8 mouse cellular contexts compared by ENCODE assay signal in the genomic region with DNA sequence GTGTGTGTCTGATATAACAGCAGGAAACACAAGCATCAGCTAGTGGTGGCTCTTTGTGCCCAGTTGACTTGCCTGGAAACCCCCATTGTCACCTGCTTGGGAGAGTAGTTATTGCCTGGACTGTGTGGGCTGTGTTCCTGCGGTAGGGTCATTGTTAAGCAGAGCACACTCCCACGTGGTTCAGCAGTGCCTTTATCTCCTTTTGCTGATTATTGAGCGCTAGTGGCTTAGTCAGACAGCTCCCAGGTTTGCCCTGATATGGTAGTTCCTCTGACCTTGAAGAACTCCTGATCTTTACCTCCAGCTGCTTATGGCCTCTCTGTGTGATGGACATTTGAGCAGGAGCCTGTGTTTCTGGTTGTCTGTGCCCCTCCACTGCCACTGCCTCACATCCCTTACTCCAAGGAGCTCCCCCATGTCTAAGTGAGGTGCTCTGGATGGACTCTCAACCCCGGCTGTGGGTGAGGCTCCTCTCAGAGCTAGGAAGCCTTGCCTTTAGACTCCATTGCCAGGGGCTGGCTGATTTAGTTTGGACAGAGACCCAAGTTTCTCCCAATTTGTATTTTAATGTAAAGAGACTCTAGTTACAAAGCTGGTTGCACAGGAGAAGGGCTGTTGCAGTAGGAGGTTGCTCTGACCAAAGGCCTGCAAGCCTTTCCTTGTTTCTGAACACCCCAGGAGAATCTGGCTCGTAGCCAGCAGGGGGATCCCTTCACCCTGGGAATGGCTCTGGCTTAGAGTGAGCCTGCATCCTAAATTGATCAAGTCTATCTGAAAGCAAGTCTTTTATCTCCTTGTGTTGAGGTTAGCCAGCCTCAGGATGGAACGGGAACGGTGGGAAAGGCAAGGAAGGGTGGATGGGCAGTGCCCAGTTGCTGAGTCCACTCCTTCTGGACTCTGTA. TPM values are rescaled to one million over a fixed set of nuclear protein-coding genes. Genes with fewer than 3 reads are reported as not detected.
DNase-seq lines count a peak whose midpoint lies in the region; ATAC-seq lines count a peak whose summit lies in the region.

No protein-coding gene starts in this region.

- no peaks in the 10 kb centered on the region for H3K4me1 ChIP-seq in forebrain, embryonic 14.5 days (ENCODE audit: control insufficient read depth, insufficient read depth, low read length)
- H3K4me1 ChIP-seq in forebrain, embryonic 10.5 days: peaks cover 5% of the 10 kb centered on the region
- H3K4me1 ChIP-seq in liver, embryonic 12.5 days: peaks cover 19% of the 10 kb centered on the region
- H3K4me1 ChIP-seq in stomach, embryonic 15.5 days: no peaks in the 10 kb centered on the region

- DNase-seq in forebrain, embryonic 14.5 days (ENCODE audit: low spot score): peak; percentile 44
- no peak for DNase-seq in forebrain, embryonic 10.5 days (ENCODE audit: extremely low spot score, low spot score)
- peak; percentile 22 for DNase-seq in ovary, adult 18-20 months (ENCODE audit: low spot score)
- no peak for DNase-seq in ovary, postnatal 36 days (ENCODE audit: low spot score)
- DNase-seq in spleen, postnatal 10 days (ENCODE audit: low spot score in 2 of 2): no peak
- no peak for DNase-seq in frontal cortex, postnatal 36 days (ENCODE audit: low spot score in 2 of 2)

- H3K4me2 ChIP-seq in forebrain, embryonic 14.5 days (ENCODE audit: low read length): no peak overlapping the region
- no peak overlapping the region for H3K4me2 ChIP-seq in liver, embryonic 12.5 days
- no peak overlapping the region for H3K4me2 ChIP-seq in stomach, embryonic 15.5 days

- H3K9me3 ChIP-seq in forebrain, embryonic 14.5 days (replicated peaks; ENCODE audit: control insufficient read depth, low read length): no peaks in the 10 kb centered on the region
- no peaks in the 10 kb centered on the region for H3K9me3 ChIP-seq in forebrain, embryonic 10.5 days
- no peaks in the 10 kb centered on the region for H3K9me3 ChIP-seq in liver, embryonic 12.5 days (replicated peaks)
- H3K9me3 ChIP-seq in stomach, embryonic 15.5 days: no peaks in the 10 kb centered on the region

- no peak overlapping the region for H3K9ac ChIP-seq in forebrain, embryonic 14.5 days (ENCODE audit: low read length)
- no peak overlapping the region for H3K9ac ChIP-seq in liver, embryonic 12.5 days
- no peak overlapping the region for H3K9ac ChIP-seq in stomach, embryonic 15.5 days

- H3K36me3 ChIP-seq in forebrain, embryonic 14.5 days (ENCODE audit: control insufficient read depth, insufficient read depth, low read length): peaks cover 15% of the 10 kb centered on the region
- H3K36me3 ChIP-seq in forebrain, embryonic 10.5 days (replicated peaks): peaks cover 59% of the 10 kb centered on the region
- peaks cover 38% of the 10 kb centered on the region for H3K36me3 ChIP-seq in liver, embryonic 12.5 days
- H3K36me3 ChIP-seq in stomach, embryonic 15.5 days: no peaks in the 10 kb centered on the region

- ATAC-seq in forebrain, embryonic 14.5 days: no peak
- ATAC-seq in liver, embryonic 12.5 days: peak; percentile 65; the same call in 1 of the 2 replicates
- ATAC-seq in stomach, embryonic 15.5 days (ENCODE audit: insufficient read depth, low FRiP score, low read depth): peak; percentile 87

- H3K27ac ChIP-seq in forebrain, embryonic 14.5 days (ENCODE audit: low read depth, low read length): no peak overlapping the region
- H3K27ac ChIP-seq in forebrain, embryonic 10.5 days: no peak overlapping the region
- H3K27ac ChIP-seq in liver, embryonic 12.5 days: 0 out of 2 replicates have a peak overlapping the region, but pooled peaks have one; percentile 23
- H3K27ac ChIP-seq in stomach, embryonic 15.5 days: no peak overlapping the region; the same call in 1 of the 2 replicates

- 49% methylated on average over 7 of the region's 7 CpGs for WGBS in forebrain, embryonic 14.5 days
- 59% methylated on average over 7 of the region's 7 CpGs for WGBS in forebrain, embryonic 10.5 days
- 38% methylated on average over 7 of the region's 7 CpGs for WGBS in liver, embryonic 12.5 days (ENCODE audit: insufficient replicate concordance)
- 41% methylated on average over 7 of the region's 7 CpGs for WGBS in stomach, embryonic 15.5 days

- H3K4me3 ChIP-seq in forebrain, embryonic 14.5 days (ENCODE audit: low read depth, low read length): no peak overlapping the region
- no peak overlapping the region for H3K4me3 ChIP-seq in forebrain, embryonic 10.5 days
- H3K4me3 ChIP-seq in liver, embryonic 12.5 days: no peak overlapping the region
- H3K4me3 ChIP-seq in stomach, embryonic 15.5 days (replicated peaks): no peak overlapping the region

- H3K27me3 ChIP-seq in forebrain, embryonic 14.5 days (replicated peaks; ENCODE audit: control insufficient read depth, insufficient read depth, low read length): no peaks in the 10 kb centered on the region
- no peaks in the 10 kb centered on the region for H3K27me3 ChIP-seq in forebrain, embryonic 10.5 days (ENCODE audit: poor library complexity, severe bottlenecking)
- no peaks in the 10 kb centered on the region for H3K27me3 ChIP-seq in liver, embryonic 12.5 days (replicated peaks)
- no peaks in the 10 kb centered on the region for H3K27me3 ChIP-seq in stomach, embryonic 15.5 days (replicated peaks)

RNA-seq across cellular contexts. Expression of gene Abl1, which starts 12.6 kb away (rescaled TPM):
- 19.6 and 22.9 TPM in 2 replicates for polyA plus RNA-seq in forebrain, embryonic 14.5 days (2014; fragmentation: Nextera tagmentation; extraction: Ambion mirVana)
- polyA plus RNA-seq in forebrain, embryonic 10.5 days (2016; fragmentation: Nextera tagmentation; extraction: Ambion mirVana): 51.0 and 51.9 TPM in 2 replicates
- 12.9 and 13.4 TPM in 2 replicates for polyA plus RNA-seq in liver, embryonic 12.5 days (2016; fragmentation: Nextera tagmentation; extraction: Ambion mirVana)
- polyA plus RNA-seq in stomach, embryonic 15.5 days (2015; fragmentation: Nextera tagmentation; extraction: Ambion mirVana): 30.2 and 34.5 TPM in 2 replicates

RNA-seq across cellular contexts. Expression of gene Exosc2, which starts 30.3 kb away (rescaled TPM):
- 32.0 and 33.4 TPM in 2 replicates for polyA plus RNA-seq in forebrain, embryonic 14.5 days (2014; fragmentation: Nextera tagmentation; extraction: Ambion mirVana)
- 104 and 110 TPM in 2 replicates for polyA plus RNA-seq in forebrain, embryonic 10.5 days (2016; fragmentation: Nextera tagmentation; extraction: Ambion mirVana)
- 57.8 and 64.9 TPM in 2 replicates for polyA plus RNA-seq in liver, embryonic 12.5 days (2016; fragmentation: Nextera tagmentation; extraction: Ambion mirVana)
- polyA plus RNA-seq in stomach, embryonic 15.5 days (2015; fragmentation: Nextera tagmentation; extraction: Ambion mirVana): 59.9 and 60.5 TPM in 2 replicates

Comparison
In these comparisons a context has a peak if more than half of its experiments do, and no peak if none do; other contexts are left out.
1. DNase-seq: peak in forebrain, embryonic 14.5 days (single experiment) and ovary, adult 18-20 months (single experiment); none in forebrain, embryonic 10.5 days (single experiment), ovary, postnatal 36 days (single experiment), spleen, postnatal 10 days (0 of 2) and frontal cortex, postnatal 36 days (0 of 2).